Mouse (Mus musculus): Measurements from ENCODE around the gene Xpnpep1. TPM values are rescaled to one million over a fixed set of nuclear protein-coding genes. Genes with fewer than 3 reads are reported as not detected.

Xpnpep1 gene
- total RNA-seq, 4 experiments from 2014 or later, result 72.1 to 84.8 (median 73.6) TPM

DNA sequence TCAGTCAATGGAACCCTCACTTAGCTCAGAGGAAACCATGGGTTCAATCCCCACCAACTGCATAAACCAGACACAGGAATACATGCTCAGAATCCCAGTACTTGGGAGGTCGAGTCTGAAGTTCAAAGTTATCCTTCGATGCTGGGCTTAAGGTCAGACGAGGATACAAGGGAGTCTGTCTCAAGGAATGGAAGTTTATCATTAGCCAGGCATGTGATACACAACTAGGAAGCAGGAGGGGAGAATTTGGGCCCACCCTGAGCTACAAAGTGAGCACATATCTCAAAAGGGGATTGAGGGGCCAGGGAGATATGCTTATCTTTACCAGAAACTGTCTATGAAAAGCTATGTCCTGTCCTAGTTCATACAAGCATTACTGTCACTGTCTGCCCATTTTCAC lies 7.4 kb downstream of the Xpnpep1 start:
- DNase-seq (ENCODE audit: low spot score in 2 of 2), result no peak

DNA sequence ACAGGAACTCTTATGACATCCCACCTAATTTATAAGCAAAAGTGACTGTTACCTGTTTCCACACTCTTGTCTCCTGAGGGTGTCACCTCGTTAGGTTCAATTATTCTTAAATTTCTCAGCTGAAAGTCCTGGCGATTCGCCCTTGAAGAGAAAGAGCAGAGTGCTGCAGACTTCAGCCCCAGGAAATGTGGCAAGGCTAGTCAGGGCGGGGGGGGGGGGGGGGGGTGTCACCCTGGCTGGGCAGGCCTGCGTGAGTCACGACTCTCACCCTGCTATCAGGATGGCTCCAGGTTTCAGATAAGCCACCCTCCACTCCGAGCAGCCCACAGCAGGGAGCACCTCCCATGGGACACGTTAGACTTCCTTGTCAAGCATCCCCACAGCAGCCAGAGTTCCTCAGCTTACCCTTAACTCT lies 8.1 kb downstream of the Xpnpep1 start:
- DNase-seq (ENCODE audit: low spot score in 2 of 2), result no peak

DNA sequence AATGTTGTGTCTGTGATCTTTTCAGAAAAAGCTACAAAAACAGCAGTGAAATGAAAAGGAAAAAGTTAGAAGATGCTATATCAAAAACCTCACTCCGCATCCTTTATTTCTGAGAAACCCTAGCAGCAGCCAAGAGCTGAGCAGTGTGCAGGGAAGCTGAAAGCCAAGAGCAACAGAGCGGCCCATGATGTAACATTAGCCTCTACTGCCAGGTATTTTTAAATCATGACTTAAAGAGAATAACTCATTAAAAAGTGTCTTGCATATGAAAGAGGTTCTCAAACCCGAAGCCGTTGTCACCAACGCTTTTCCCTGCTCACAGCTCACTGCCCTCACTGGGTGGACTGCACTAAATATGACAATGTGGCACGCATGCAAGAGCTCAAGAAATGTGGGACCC lies 9.7 kb downstream of the Xpnpep1 start:
- DNase-seq (ENCODE audit: low spot score in 2 of 2), result no peak

DNA sequence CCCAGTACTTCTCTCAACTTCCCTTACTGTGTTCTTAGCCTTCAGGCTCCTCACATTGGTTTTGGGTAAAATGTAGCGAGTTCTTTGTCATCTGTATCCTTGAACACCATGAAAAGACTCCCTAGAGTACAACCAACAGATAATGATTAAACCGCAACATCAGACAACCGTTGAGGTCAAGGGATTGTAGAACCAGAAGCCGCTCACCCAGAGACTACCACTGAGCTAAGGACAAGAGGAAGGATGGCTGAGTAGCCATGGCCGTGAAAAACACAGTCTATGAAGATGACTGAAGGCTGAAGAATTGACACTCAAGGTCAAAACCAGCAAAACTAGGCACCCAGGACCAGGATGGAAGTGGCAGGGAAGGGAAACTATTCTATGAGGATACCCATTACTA lies 10.3 kb downstream of the Xpnpep1 start:
- DNase-seq (ENCODE audit: low spot score in 2 of 2), result no peak

DNA sequence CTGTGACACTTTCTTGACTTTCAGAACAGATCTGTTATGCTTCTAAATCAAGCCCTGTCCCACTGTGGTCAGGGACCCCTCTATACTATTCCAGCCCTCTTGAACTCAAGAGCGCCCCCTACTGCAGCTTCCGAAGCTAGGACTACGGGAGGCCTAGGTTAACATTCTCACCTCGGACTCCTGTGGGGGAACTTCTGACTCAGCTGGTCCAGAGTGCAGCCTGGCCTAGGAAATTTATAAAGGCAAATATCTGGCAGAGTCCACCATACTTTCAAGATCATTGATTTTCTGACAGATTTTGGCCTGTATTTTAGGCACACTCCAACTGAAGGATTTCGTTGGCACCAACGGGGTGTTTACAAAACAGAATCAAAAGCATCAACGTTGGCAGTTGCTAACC lies 11.0 kb downstream of the Xpnpep1 start:
- DNase-seq (ENCODE audit: low spot score in 2 of 2), result no peak

DNA sequence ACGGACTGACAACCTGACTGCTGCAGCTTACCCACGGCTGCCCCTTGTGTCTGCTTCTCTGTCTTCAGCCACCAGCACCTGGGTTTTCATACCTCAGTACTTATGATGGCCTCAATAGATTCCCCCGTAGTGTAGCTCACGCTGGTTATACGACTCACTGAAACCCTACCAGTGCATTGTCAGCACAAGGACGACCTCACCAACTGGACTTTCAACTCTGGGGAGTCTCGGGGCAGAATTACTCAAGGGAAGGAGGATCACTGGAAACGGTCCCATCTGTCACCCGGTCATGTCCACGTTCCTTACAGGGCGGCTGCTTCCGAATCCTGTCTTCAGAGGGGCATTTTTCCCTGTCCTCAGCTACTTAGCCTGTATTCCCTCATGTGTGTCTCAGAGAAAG lies 11.8 kb downstream of the Xpnpep1 start:
- DNase-seq (ENCODE audit: low spot score in 2 of 2), result no peak

DNA sequence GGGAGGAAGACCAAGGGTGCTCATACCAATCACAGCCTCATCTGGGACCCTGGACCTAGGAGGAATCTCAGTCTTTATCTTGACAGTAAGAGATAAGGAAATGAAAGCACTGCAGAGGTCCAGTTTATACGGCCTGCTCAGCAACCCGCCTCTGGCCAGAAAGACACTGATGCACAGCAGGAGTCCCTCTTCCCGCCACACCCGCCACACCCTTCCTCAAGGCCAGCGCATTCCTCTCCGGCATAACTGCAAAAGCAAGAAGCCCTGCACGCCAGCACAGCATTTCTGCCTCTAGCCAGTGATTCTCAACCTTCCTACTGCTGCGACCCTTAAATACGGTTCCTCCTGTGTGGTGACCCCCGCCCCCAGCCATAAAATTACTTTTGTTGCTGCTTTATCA lies 16.8 kb downstream of the Xpnpep1 start:
- DNase-seq (ENCODE audit: low spot score in 2 of 2), result no peak

DNA sequence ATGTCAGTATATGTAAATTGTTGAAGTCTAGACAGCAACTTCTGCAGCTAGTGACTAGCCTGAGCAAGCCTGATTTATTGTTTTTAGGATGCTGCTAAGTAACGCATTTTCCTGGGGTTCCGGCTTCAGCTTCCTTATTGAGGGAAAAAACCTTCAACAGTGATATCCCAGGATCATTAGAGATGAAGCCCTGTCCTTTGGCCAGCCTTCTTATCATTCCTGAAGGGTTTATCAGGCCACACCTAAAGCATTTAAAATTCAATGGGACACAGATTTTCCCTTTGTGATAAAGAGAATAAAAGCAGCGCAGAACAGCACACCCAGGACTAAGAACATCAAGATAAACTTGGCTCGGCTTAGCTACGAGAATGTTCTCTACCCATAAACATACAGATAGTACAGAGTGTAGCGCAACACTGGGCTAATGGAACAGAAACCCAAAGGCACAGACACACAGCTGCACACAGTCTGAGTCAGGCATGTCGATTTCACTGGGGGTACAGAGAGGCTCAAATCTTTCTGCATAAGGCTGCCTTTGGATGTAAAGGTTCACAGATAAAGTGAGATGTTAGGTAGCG lies 17.9 kb downstream of the Xpnpep1 start:
- no peak for DNase-seq (ENCODE audit: low spot score in 2 of 2)

DNA sequence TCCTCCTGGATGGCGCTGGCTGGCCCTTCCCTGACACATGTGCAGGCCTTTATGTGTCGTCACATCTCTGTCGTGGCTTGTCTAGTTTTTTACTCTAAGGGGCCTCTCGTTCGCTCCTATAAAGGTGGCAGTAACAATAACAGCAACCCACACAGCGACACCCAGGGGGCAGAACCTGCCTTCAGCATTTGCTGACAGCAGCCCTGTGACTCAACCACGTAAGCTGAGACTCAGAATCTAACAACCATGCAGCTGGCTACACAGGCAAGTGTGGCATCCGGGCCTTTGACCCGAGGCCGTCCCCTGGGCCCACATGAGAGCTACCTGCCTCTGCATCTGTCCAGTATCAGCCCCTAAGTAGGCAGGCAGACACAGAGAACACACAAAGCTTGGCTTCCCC lies 18.5 kb downstream of the Xpnpep1 start:
- DNase-seq (ENCODE audit: low spot score in 2 of 2), result no peak

DNA sequence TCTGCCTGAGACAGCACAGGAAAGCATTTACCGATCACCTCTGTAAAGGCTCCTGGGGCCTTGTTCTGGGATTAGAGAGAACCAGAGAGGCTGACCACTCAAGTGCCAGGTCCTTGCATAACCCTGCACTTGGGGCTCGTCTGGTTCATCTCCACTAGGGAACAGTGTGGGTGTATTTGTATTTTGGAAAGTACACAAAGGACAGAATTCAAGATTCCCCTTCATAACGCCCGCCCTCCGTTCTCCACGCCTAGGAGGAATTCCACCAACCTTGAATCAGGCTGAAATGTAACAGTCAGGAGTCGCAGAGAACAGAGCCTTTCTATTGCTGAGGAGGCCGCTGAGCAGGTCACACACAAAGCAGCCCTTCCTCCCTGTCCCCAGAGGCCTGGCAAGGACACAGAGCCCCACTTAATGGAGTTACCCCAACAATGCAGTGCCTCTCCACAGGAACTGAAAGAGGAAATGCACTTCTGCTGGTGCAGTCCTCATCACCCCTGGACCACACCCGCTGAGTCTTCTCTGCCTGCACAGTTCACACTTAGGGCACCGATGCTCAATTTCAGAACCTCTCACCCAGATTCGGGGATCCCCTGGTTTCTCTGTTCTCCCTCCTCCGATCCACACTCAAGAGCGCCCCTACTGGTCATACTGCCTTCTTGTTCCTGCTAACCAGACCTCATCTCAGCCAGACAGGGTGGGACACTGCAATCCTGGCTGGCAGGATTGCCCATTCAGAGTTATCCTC lies 20.1 kb downstream of the Xpnpep1 start:
- DNase-seq (ENCODE audit: low spot score in 2 of 2), result peak; percentile 47 to 61

DNA sequence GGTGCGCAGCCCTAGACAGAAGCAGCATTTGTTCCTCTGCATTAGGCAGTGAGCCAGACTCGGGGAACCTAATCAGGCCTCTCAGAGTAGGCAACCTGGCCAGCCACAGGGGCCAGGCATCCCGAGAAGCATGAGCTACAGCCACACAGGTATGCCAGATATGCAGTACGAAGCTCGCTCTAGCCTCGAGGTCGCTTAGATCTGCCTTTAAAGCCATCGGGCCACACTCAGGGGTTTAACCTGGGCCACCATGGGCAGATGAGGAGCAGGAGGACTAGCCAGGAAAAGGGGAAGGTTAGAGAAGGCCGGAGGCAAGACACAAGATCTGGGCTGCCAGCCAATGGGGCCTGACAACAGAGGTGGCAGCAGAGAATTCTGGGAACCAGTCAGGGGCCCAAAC lies 22.1 kb downstream of the Xpnpep1 start:
- DNase-seq (ENCODE audit: low spot score in 2 of 2), result no peak

DNA sequence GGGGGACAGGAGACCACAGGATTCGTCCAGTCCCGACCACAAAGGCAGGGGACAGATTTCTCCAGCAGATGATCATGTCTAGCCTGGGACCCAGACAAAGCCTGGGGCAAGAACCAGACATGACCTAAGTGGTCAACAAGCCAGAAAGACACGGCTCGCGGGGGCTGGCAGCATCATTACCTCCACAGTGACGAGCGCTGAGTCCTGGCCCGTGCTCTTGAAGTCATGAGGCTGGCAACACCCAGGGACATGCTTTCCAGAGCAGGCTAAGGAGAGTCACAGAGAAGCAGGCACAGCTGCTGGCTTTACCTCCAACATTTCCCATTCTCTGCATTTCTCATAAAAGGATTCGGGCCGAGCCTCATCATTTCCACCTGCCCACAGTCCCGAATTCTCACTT lies 22.8 kb downstream of the Xpnpep1 start:
- no peak for DNase-seq (ENCODE audit: low spot score in 2 of 2)

DNA sequence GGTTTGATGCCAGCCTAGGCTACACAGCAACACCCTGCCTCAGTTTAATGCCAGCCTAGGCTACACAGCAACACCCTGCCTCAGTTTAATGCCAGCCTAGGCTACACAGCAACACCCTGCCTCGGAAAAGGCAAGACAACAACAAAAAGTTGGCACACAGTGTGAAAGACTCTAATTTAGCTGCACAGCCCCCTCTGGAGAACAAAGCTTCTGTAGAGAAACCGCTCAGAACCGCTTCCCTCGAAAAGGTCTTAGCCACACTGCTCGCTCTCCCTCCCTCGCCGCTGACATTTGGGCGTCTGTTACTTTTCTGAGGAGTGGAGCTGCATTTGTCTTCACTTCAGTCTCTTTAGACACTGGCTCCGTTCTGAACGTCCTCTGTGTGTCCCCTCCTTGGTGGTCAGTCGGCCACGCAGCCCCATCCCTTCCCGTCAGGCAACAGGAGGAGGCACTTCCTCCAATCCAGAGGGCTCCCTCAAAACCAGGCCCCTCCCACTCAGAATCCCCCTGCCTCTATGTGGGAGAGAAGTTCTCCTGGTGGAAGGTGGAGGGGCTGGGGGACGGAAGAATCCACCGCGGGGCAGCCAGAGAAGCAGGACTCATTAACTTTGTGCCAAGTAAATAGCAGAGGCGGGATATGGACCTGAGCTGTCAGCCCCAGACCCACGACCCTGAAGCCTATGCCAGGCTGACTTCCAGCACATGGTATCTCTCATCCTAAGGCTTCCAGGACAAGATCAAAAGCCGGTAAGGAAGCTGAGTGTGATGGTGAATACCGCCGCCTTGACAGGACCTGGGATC lies 24.9 kb downstream of the Xpnpep1 start:
- peak in 1 of 2 experiments; percentile 35 for DNase-seq (ENCODE audit: low spot score in 2 of 2)

DNA sequence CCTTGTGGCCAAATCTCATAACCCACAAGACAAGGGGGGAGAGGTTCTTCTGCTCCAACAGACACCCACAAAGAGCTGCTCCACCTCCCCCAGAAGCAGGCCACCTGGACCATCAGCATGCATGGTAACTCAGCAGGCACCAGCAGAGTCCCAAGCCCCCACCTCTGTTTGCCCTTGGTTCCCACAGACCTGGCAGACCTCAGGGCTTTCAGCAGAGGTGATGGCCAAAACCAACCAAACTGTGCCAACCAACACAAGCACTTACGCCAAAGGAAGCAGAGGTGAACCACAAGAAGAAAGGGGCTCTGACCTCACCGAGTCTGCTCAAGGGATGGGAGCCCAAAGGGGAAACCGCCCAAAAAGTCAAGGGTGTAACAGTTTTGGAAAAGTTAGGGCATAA lies 26.3 kb downstream of the Xpnpep1 start:
- no peak for DNase-seq (ENCODE audit: low spot score in 2 of 2)

DNA sequence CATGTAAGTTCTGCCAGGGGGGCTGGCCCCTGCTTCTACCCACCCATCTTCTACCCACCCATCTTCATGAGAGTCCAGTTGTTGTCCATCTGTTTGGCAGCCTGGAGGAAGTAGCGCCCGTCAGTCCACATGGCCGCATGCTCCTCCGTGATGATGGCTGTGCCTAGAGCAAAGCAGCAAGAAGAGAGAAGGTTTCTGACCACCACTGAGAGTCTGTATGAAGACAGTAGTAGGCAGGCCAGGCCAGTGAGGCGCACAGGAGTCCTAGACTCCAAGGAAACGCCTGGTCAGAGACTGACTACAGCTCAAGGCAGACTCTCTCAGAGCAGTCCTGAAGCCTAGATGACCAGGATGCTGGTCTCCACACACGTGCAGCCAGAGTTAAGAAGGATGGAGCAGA lies 26.7 kb downstream of the Xpnpep1 start:
- DNase-seq (ENCODE audit: low spot score in 2 of 2), result no peak

DNA sequence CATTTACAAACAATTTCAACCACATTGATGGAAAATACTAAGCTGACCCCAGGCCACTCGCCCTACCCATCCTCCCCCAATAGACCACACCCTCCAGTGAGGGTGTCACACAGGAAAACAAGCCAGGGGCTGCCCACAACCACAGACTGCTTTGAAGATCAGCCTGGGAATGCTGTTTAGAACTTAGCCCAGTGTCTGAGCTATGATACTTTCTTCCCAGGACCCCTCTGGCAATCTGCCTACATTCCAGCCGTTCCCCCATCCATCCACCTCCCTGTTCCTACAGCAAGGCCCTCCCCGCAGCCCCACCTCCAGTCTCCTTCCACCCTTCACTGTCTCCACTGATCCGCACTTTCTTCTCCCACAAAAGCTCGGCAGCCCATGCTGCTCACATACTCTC lies 29.1 kb downstream of the Xpnpep1 start:
- no peak for DNase-seq (ENCODE audit: low spot score in 2 of 2)

DNA sequence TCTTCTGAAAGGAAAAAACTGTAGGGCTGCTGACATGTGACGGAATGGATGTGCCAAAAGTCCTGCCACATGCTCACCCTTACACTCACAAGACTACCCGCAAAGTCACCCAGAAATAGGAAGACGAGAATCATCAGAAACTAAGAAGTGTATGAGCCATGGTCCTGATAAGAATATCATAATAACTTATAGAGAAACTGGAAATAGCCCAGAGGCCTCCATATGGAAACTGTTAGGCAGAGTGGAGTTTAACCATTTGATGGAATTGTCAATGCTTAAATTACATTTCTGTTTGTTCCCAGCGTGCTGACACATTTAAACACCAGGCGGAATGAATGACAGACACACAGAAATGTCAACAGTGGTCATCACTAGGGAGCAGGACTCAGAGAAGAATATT lies 31.1 kb downstream of the Xpnpep1 start:
- no peak for DNase-seq (ENCODE audit: low spot score in 2 of 2)

DNA sequence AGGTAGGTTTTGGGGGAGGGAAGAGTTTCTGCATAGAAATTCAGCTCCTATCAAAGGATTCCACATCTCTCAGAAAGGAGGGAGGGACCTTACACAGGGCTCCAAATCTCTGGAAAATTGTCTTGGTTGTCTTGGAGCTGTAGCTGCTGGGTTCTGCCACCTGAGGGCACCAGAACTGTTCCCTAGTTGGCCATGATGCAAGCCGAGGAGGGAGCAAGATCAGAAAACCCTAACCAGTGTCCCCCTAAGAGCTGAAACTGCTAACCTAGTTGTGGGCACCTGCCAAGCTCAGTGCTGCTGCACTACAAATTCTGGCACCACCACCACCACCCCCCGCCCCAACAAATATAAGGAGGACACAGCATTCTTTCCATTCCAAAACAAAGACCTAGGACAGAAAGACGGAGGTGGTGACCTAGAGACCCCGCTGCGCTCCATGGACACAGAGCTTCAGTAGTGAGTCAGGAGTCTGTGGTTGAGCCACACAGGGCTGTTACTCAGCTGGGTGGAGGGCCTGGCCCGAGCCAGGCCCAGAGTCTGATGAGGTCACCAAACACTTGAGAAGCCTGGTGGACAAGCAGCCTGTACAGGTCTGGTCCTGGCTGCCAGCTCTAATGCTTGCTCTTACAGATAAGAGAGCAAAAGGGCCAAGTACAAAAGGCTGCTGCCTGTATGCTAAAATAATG lies 31.9 kb downstream of the Xpnpep1 start:
- peak; percentile 69 to 75 for DNase-seq (ENCODE audit: low spot score in 2 of 2)

DNA sequence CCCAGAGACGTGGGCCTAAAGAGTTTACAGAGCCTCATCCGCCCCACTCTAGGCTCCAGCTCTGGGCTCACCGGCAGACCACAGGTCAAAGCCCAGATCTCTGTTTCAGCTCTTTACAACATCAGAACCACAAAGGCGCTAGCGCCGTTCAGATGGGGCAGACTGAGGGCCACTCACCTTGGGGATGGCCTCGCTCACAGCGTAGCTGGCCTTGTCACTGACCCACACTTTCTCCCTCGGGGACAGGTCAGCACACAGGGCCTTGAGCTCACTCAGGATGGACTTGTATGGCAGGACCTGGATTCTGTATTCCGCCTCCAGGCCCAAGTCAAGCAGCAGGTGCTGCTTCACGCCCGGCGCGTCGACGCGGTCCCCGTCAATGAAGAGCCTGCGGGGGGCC lies 34.0 kb downstream of the Xpnpep1 start:
- no peak for DNase-seq (ENCODE audit: low spot score in 2 of 2)

DNA sequence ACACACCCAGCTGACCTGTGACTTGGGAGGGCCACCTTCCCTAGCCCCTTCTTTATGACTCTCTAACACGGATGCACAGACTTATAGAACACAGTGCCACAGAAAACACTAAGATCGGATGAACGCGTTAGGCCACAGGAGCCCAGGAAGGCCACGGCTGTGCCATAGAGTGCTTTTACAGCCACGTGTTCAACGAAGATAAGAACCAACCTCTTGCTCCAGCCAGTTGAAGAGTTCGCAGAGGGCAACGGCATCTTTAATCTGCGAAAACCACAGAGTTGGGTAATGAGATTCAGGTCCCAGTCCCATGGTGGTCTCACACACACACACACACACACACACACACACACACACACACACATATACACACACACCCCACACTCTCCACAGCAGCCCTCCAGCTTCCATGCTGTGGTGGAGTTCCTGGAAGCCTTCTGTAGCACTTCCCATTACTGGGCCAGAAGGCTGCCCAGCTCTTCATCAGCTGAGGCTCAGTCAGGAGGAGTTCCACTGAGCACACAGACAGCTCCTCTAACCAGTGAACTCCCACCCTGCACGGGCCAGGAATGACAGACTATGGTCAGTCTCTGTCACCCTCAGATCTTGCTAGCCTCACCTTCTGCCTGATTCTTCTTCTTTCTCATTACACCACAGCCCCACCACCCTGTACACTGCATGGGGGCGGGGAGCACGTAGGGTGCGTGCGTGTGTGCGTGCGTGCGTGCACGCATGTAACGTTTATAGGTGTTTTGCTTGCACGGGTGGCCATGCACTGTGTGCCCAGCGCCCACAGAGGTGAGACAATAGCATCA lies 36.3 kb downstream of the Xpnpep1 start:
- DNase-seq (ENCODE audit: low spot score in 2 of 2), result no peak
